Mouse (Mus musculus): ENCODE data around the gene Astn2.

Astn2 gene

GRCm38 (mm10) chr4:65761658-65762057, 642.8 kb downstream of the Astn2 start:
- Histone ChIP-seq H3K4me3 (replicated peaks; ENCODE audit: low read length) (no peak overlapping the region), H3K27me3 (ENCODE audit: insufficient read depth, low read length) (no peaks in the 10 kb centered on the region), H3K9me3 (ENCODE audit: low read length) (no peaks in the 10 kb centered on the region), H3K4me1 (replicated peaks; ENCODE audit: low read depth, low read length) (no peaks in the 10 kb centered on the region), H3K36me3 (ENCODE audit: insufficient read depth, low read length) (no peaks in the 10 kb centered on the region)
- TF ChIP-seq CTCF (conservative IDR thresholded peaks at IDR 0.05; ENCODE audit: low read length): no peak
- TF ChIP-seq POU5F1 (IDR thresholded peaks at IDR 0.05; ENCODE audit: borderline replicate concordance, low read length): no peak
- TF ChIP-seq NANOG (IDR thresholded peaks at IDR 0.05; ENCODE audit: borderline replicate concordance, low read length): no peak

- Histone ChIP-seq H3K27me3 (ENCODE audit: insufficient read depth, low read length) (no peaks in the 10 kb centered on the region), H3K4me3 (replicated peaks; ENCODE audit: low read length) (no peak overlapping the region), H3K9me3 (ENCODE audit: low read length) (no peaks in the 10 kb centered on the region), H3K4me1 (replicated peaks; ENCODE audit: low read depth, low read length) (no peaks in the 10 kb centered on the region), H3K36me3 (ENCODE audit: insufficient read depth, low read length) (no peaks in the 10 kb centered on the region)
- TF ChIP-seq NANOG (IDR thresholded peaks at IDR 0.05; ENCODE audit: borderline replicate concordance, low read length): no peak
- no peak for TF ChIP-seq CTCF (conservative IDR thresholded peaks at IDR 0.05; ENCODE audit: low read length)
- no peak for TF ChIP-seq POU5F1 (IDR thresholded peaks at IDR 0.05; ENCODE audit: borderline replicate concordance, low read length)
These were observed 645.6 kb downstream of the Astn2 start for GRCm38 (mm10) chr4:65758875-65759201.

GRCm38 (mm10) chr4:65758174-65758874, 646.1 kb downstream of the Astn2 start:
- Histone ChIP-seq H3K4me3 (replicated peaks; ENCODE audit: low read length) (no peak overlapping the region), H3K9me3 (ENCODE audit: low read length) (no peaks in the 10 kb centered on the region)

DNA sequence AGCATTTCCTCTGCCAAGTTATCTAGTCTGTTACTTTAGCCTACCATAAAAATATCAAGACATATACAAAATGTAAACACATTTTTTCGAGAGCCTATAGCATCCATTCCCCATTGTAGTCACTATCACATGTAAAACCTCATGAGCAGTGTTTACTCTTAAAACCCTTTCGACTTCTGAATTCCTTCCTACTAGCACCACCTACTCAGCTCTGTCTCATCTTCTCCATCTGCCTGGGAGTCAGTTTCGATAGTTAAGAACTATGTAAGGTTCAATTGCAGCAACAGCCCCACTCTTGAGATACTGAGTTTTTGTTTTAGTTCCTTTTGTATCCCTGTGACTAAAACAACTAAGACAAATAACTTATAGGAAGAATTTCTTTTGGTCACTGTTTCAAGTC, 651.5 kb downstream of the Astn2 start:
- no peaks in the 10 kb centered on the region for H3K36me3 ChIP-seq (ENCODE audit: insufficient read depth, low read length)
- H3K4me3 ChIP-seq (replicated peaks; ENCODE audit: low read length): no peak overlapping the region
- no peaks in the 10 kb centered on the region for H3K27me3 ChIP-seq (ENCODE audit: insufficient read depth, low read length)
- no peaks in the 10 kb centered on the region for H3K4me1 ChIP-seq (replicated peaks; ENCODE audit: low read depth, low read length)
- H3K9me3 ChIP-seq (ENCODE audit: low read length): no peaks in the 10 kb centered on the region
- no peak for TF ChIP-seq CTCF (conservative IDR thresholded peaks at IDR 0.05; ENCODE audit: low read length)
- no peak for TF ChIP-seq NANOG (IDR thresholded peaks at IDR 0.05; ENCODE audit: borderline replicate concordance, low read length)
- TF ChIP-seq POU5F1 (IDR thresholded peaks at IDR 0.05; ENCODE audit: borderline replicate concordance, low read length): no peak

More at GRCm38 (mm10) chr4:65758174-65758874, 646.1 kb downstream of the Astn2 start:
- TF ChIP-seq CTCF (conservative IDR thresholded peaks at IDR 0.05; ENCODE audit: low read length) (no peak), NANOG (IDR thresholded peaks at IDR 0.05; ENCODE audit: borderline replicate concordance, low read length) (no peak), POU5F1 (IDR thresholded peaks at IDR 0.05; ENCODE audit: borderline replicate concordance, low read length) (no peak)
- H3K4me1 ChIP-seq (replicated peaks; ENCODE audit: low read depth, low read length): no peaks in the 10 kb centered on the region
- no peaks in the 10 kb centered on the region for H3K36me3 ChIP-seq (ENCODE audit: insufficient read depth, low read length)
- no peaks in the 10 kb centered on the region for H3K27me3 ChIP-seq (ENCODE audit: insufficient read depth, low read length)

DNA sequence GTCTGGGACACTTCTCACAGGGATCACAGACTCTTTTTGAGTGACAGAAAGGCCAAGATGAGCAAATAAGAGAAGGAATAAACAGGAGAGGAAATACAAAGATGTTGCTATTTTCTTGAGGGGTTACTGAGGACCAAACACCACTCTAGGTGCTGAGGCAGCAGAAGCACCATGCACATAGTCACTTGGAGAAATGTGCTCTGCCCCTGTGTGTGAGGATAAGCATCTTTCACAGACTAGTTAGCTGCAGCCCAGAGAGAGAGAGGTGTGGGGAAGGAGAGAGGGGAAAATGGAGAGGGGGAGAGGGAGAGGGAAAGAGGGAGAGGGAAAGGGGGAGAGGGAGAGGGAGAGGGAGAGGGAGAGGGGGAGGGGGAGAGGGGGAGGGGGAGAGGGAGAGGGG, 659.6 kb downstream of the Astn2 start:
- Histone ChIP-seq H3K4me3 (replicated peaks; ENCODE audit: low read length) (no peak overlapping the region), H3K36me3 (ENCODE audit: insufficient read depth, low read length) (no peaks in the 10 kb centered on the region)
- TF ChIP-seq NANOG (IDR thresholded peaks at IDR 0.05; ENCODE audit: borderline replicate concordance, low read length) (no peak), CTCF (conservative IDR thresholded peaks at IDR 0.05; ENCODE audit: low read length) (no peak), POU5F1 (IDR thresholded peaks at IDR 0.05; ENCODE audit: borderline replicate concordance, low read length) (no peak)

GRCm38 (mm10) chr4:65744088-65744610, 660.3 kb downstream of the Astn2 start:
- H3K4me1 ChIP-seq (replicated peaks; ENCODE audit: low read depth, low read length): no peaks in the 10 kb centered on the region
- TF ChIP-seq NANOG (IDR thresholded peaks at IDR 0.05; ENCODE audit: borderline replicate concordance, low read length): no peak
- TF ChIP-seq POU5F1 (IDR thresholded peaks at IDR 0.05; ENCODE audit: borderline replicate concordance, low read length): no peak
- no peak for TF ChIP-seq CTCF (conservative IDR thresholded peaks at IDR 0.05; ENCODE audit: low read length)

More for the DNA sequence above, 659.6 kb downstream of the Astn2 start:
- Histone ChIP-seq H3K9me3 (ENCODE audit: low read length) (peaks cover 7% of the 10 kb centered on the region; the same call in 1 of the 2 replicates), H3K27me3 (ENCODE audit: insufficient read depth, low read length) (no peaks in the 10 kb centered on the region), H3K4me1 (replicated peaks; ENCODE audit: low read depth, low read length) (no peaks in the 10 kb centered on the region)

DNA sequence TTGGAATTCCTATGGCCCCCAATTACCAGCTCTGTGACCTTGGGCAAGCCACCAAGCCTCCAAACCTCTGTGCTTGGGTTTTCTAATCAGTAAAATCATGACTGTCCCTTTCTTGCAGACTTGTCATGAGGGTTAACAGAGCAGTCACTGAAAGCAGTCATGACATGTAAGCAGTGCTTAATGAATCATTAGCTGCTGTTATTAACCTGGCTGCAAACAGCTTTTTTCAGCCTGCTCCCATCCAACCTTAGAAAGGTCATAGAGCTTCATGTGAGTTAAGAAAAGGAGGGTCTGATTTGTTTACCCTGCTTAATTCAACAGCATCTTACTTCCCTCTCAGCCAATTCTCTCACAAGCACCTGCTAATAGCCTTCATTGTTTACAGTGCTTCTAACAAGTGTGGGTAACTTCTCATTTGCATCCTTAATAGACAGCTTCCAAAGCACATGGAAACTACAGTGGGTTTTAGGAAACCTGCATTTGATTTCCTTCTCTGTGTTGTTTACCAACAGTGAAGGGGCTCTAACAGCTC, 661.2 kb downstream of the Astn2 start:
- H3K27me3 ChIP-seq (ENCODE audit: insufficient read depth, low read length): no peaks in the 10 kb centered on the region
- H3K4me1 ChIP-seq (replicated peaks; ENCODE audit: low read depth, low read length): no peaks in the 10 kb centered on the region
- H3K9me3 ChIP-seq (ENCODE audit: low read length): peaks cover 7% of the 10 kb centered on the region; the same call in 1 of the 2 replicates
- no peak for TF ChIP-seq POU5F1 (IDR thresholded peaks at IDR 0.05; ENCODE audit: borderline replicate concordance, low read length)
- no peaks in the 10 kb centered on the region for H3K36me3 ChIP-seq (ENCODE audit: insufficient read depth, low read length)
- H3K4me3 ChIP-seq (replicated peaks; ENCODE audit: low read length): no peak overlapping the region

More at GRCm38 (mm10) chr4:65744088-65744610, 660.3 kb downstream of the Astn2 start:
- Histone ChIP-seq H3K27me3 (ENCODE audit: insufficient read depth, low read length) (no peaks in the 10 kb centered on the region), H3K36me3 (ENCODE audit: insufficient read depth, low read length) (no peaks in the 10 kb centered on the region), H3K4me3 (replicated peaks; ENCODE audit: low read length) (no peak overlapping the region), H3K9me3 (ENCODE audit: low read length) (peaks cover 7% of the 10 kb centered on the region; the same call in 1 of the 2 replicates)

- H3K4me3 ChIP-seq (replicated peaks; ENCODE audit: low read length): no peak overlapping the region
- H3K4me1 ChIP-seq (replicated peaks; ENCODE audit: low read depth, low read length): no peaks in the 10 kb centered on the region
- no peaks in the 10 kb centered on the region for H3K27me3 ChIP-seq (ENCODE audit: insufficient read depth, low read length)
- H3K36me3 ChIP-seq (ENCODE audit: insufficient read depth, low read length): no peaks in the 10 kb centered on the region
- no peaks in the 10 kb centered on the region for H3K9me3 ChIP-seq (ENCODE audit: low read length)
- TF ChIP-seq POU5F1 (IDR thresholded peaks at IDR 0.05; ENCODE audit: borderline replicate concordance, low read length) (no peak), CTCF (conservative IDR thresholded peaks at IDR 0.05; ENCODE audit: low read length) (no peak), NANOG (IDR thresholded peaks at IDR 0.05; ENCODE audit: borderline replicate concordance, low read length) (no peak)
These were observed 680.0 kb downstream of the Astn2 start for GRCm38 (mm10) chr4:65724414-65724813.

Data from E14TG2a.4 (cell line).